27 mouse cellular contexts compared by ENCODE assay signal in genomic region chr3:123131151-123131756, GRCm38 (mm10).
A peak's percentile ranks its signal among the peaks of the same experiment; 100 is the strongest.
DNase-seq lines count a peak whose midpoint lies in the region; ATAC-seq and TF ChIP-seq lines count a peak whose summit lies in the region.
"Had no signal": no experiment of that assay in that cellular context is flagged by ENCODE, and none has a peak within 500 bp of the region (broad histone marks: within the 10 kb centered on the region; RNA-seq: fewer than 3 reads in every experiment).

No protein-coding gene starts in this region.

- TF ChIP-seq EP300 in heart, adult 2 months (IDR thresholded peaks at IDR 0.05; ENCODE audit: insufficient read depth, low read depth, low read length) = no peak
- peak; percentile 7; the same call in 1 of the 2 replicates for TF ChIP-seq EP300 in CH12.LX (IDR thresholded peaks at IDR 0.05; ENCODE audit: low read length)

- TF ChIP-seq POLR2A in heart, adult 2 months (IDR thresholded peaks at IDR 0.05; ENCODE audit: insufficient read depth, low read depth, low read length) = no peak
- peak; percentile 59 for TF ChIP-seq POLR2A in CH12.LX (IDR thresholded peaks at IDR 0.05; ENCODE audit: low read depth, low read length)

- no peak overlapping the region for H3K4me3 ChIP-seq in heart, adult 2 months
- H3K4me3 ChIP-seq in heart, embryonic 12.5 days = no peak overlapping the region
- H3K4me3 ChIP-seq in heart, embryonic 15.5 days = no peak overlapping the region
- peak overlapping the region; percentile 14 to 22 (median 21) for H3K4me3 ChIP-seq in CH12.LX (replicated peaks in 1 of 3; ENCODE audit: low read depth in 2 of 3, low read length in 2 of 3, poor library complexity in 1 of 3)
- H3K4me3 ChIP-seq: forebrain, embryonic 10.5 days; forebrain, embryonic 13.5 days; hindbrain, embryonic 10.5 days had no signal

- no peak; the same call in 1 of the 2 replicates for TF ChIP-seq RAD21 in CH12.LX (IDR thresholded peaks at IDR 0.05; ENCODE audit: low read depth, low read length)

- ATAC-seq in heart, embryonic 12.5 days (ENCODE audit: insufficient number of reproducible peaks, low FRiP score) = no peak
- ATAC-seq in heart, embryonic 15.5 days (replicated peaks; ENCODE audit: insufficient number of reproducible peaks, insufficient read depth, low FRiP score, low read depth) = no peak
- ATAC-seq: forebrain, embryonic 13.5 days; forebrain, postnatal 0 days; hindbrain, postnatal 0 days; inflammation-experienced regulatory T-cells, adult 6 months; intestine, embryonic 16.5 days; Patski had no signal

- H3K27ac ChIP-seq in heart, adult 2 months = peak overlapping the region; percentile 74
- no peak overlapping the region for H3K27ac ChIP-seq in heart, embryonic 12.5 days (ENCODE audit: poor library complexity, severe bottlenecking)
- H3K27ac ChIP-seq in heart, embryonic 15.5 days = peak overlapping the region; percentile 40
- peak overlapping the region; percentile 90 for H3K27ac ChIP-seq in CH12.LX (ENCODE audit: insufficient read depth, low read depth)
- H3K27ac ChIP-seq: forebrain, embryonic 10.5 days; forebrain, embryonic 13.5 days; hindbrain, embryonic 10.5 days; hindbrain, embryonic 14.5 days; hindbrain, postnatal 0 days had no signal

- H3K36me3 ChIP-seq in heart, adult 2 months (ENCODE audit: control insufficient read depth, insufficient read depth, low read length) = peaks cover 17% of the 10 kb centered on the region
- no peaks in the 10 kb centered on the region for H3K36me3 ChIP-seq in heart, embryonic 12.5 days
- no peaks in the 10 kb centered on the region for H3K36me3 ChIP-seq in heart, embryonic 15.5 days
- no peaks in the 10 kb centered on the region for H3K36me3 ChIP-seq in CH12.LX (replicated peaks in 1 of 2; ENCODE audit: control insufficient read depth in 1 of 2, insufficient read depth in 1 of 2, low read length in 1 of 2)
- H3K36me3 ChIP-seq: forebrain, embryonic 10.5 days; G1E; hindbrain, embryonic 10.5 days had no signal

- in situ Hi-C loops in CH12.LX (cut with MboI; ENCODE audit: low pct_ligation_motif_present, low pct_unique_long_range_greater_than_20kb, low sequenced_read_pairs) = no loop called here

- H3K27me3 ChIP-seq in heart, adult 2 months (ENCODE audit: control insufficient read depth, insufficient read depth, low read length) = no peaks in the 10 kb centered on the region
- no peaks in the 10 kb centered on the region for H3K27me3 ChIP-seq in heart, embryonic 12.5 days (replicated peaks)
- H3K27me3 ChIP-seq in heart, embryonic 15.5 days = no peaks in the 10 kb centered on the region
- no peaks in the 10 kb centered on the region for H3K27me3 ChIP-seq in CH12.LX (replicated peaks)
- H3K27me3 ChIP-seq: forebrain, embryonic 13.5 days; Patski had no signal

- H3K4me2 ChIP-seq in heart, embryonic 12.5 days = no peak overlapping the region
- H3K4me2 ChIP-seq in heart, embryonic 15.5 days = no peak overlapping the region
- peak overlapping the region; percentile 70 for H3K4me2 ChIP-seq in CH12.LX (ENCODE audit: insufficient read depth, low read depth, poor library complexity, severe bottlenecking)
- H3K4me2 ChIP-seq: forebrain, embryonic 13.5 days; hindbrain, embryonic 14.5 days had no signal

- 85% methylated on average over 6 of the region's 6 CpGs for WGBS in heart, adult 2 months
- 84% methylated on average over 6 of the region's 6 CpGs for WGBS in heart, embryonic 12.5 days
- WGBS in heart, embryonic 15.5 days = 82% methylated on average over 6 of the region's 6 CpGs

- no peak overlapping the region for H3K9ac ChIP-seq in heart, adult 2 months (ENCODE audit: low read depth, low read length)
- no peak overlapping the region for H3K9ac ChIP-seq in heart, embryonic 12.5 days
- no peak overlapping the region for H3K9ac ChIP-seq in heart, embryonic 15.5 days
- H3K9ac ChIP-seq in CH12.LX (ENCODE audit: insufficient read depth, low read depth) = peak overlapping the region; percentile 49
- H3K9ac ChIP-seq: forebrain, embryonic 13.5 days; forebrain, postnatal 0 days; hindbrain, embryonic 14.5 days had no signal

- no peak for TF ChIP-seq CTCF in heart, adult 2 months (IDR thresholded peaks at IDR 0.05)
- peak in 1 of 2 experiments; percentile 37; a peak in 2 of 4 replicates for TF ChIP-seq CTCF in CH12.LX (conservative IDR thresholded peaks at IDR 0.05 in 1 of 2, IDR thresholded peaks at IDR 0.05 in 1 of 2; ENCODE audit: low read depth in 2 of 2, low read length in 2 of 2)

- peaks cover 6% of the 10 kb centered on the region; the same call in 1 of the 2 replicates for H3K4me1 ChIP-seq in heart, adult 2 months (ENCODE audit: control insufficient read depth, insufficient read depth, low read length)
- H3K4me1 ChIP-seq in heart, embryonic 12.5 days (replicated peaks) = peaks cover 6% of the 10 kb centered on the region; the same call in 1 of the 2 replicates
- H3K4me1 ChIP-seq in heart, embryonic 15.5 days (replicated peaks) = peaks cover 5% of the 10 kb centered on the region
- peaks cover 31 to 47% of the 10 kb centered on the region in 2 experiments for H3K4me1 ChIP-seq in CH12.LX (ENCODE audit: control insufficient read depth in 1 of 2, insufficient read depth in 2 of 2)
- H3K4me1 ChIP-seq: forebrain, embryonic 10.5 days; forebrain, embryonic 13.5 days; hindbrain, embryonic 10.5 days had no signal

- DNase-seq in adrenal gland, postnatal 10 days = peak; percentile 19
- DNase-seq in adrenal gland, adult 18-20 months (ENCODE audit: low spot score in 2 of 2) = no peak
- no peak for DNase-seq in heart, adult 2 months
- DNase-seq in heart, postnatal 14 days = no peak
- DNase-seq in CH12.LX (ENCODE audit: extremely low read depth) = peak; percentile 72
- no peak for DNase-seq in natural killer cell, adult 2 months (ENCODE audit: low spot score in 2 of 2)
- DNase-seq: adrenal gland, adult 2 months; adrenal gland, postnatal 25 days; cerebellum, adult 18-20 months; cerebellum, adult 9-10 months; cerebellum, postnatal 14 days; forebrain, postnatal 0 days; gastrocnemius, postnatal 10 days; gastrocnemius, postnatal 36 days; kidney, adult 18-20 months; kidney, adult 9 months had no signal

- H3K9me3 ChIP-seq in heart, embryonic 12.5 days (replicated peaks) = no peaks in the 10 kb centered on the region
- H3K9me3 ChIP-seq in heart, embryonic 15.5 days (replicated peaks) = no peaks in the 10 kb centered on the region
- no peaks in the 10 kb centered on the region for H3K9me3 ChIP-seq in CH12.LX (replicated peaks; ENCODE audit: low read length)
- H3K9me3 ChIP-seq: forebrain, embryonic 10.5 days; forebrain, embryonic 13.5 days; G1E; hindbrain, embryonic 10.5 days had no signal

- H3K79me2 ChIP-seq in heart, adult 2 months (replicated peaks; ENCODE audit: control insufficient read depth, insufficient read depth, low read length) = no peaks in the 10 kb centered on the region; the same call in 1 of the 2 replicates
- H3K79me2 ChIP-seq in CH12.LX (replicated peaks; ENCODE audit: control insufficient read depth, extremely low read depth, insufficient read depth, poor library complexity, severe bottlenecking) = no peaks in the 10 kb centered on the region

- dilution Hi-C loops in CH12.LX (cut with MboI; ENCODE audit: extremely low pct_ligation_motif_present, extremely low pct_unique_long_range_greater_than_20kb, low sequenced_read_pairs) = no loop called here

- intact Hi-C loops in heart, adult 2 months (cut with DNase I) = no loop called here
- intact Hi-C loops in heart, postnatal 14 days (cut with DNase I) = no loop called here

TF ChIP-seq in CH12.LX, 34 proteins besides CTCF, POLR2A, EP300 and RAD21:
- TF ChIP-seq MEF2A (IDR thresholded peaks at IDR 0.05; ENCODE audit: borderline replicate concordance, low read depth, low read length) = peak; percentile 45; the same call in 1 of the 2 replicates
- TF ChIP-seq MAZ (IDR thresholded peaks at IDR 0.05; ENCODE audit: low read depth, low read length) = 0 out of 2 replicates have a peak, but pooled peaks have one; percentile 27
- TF ChIP-seq ZMIZ1 (IDR thresholded peaks at IDR 0.05; ENCODE audit: low read depth, low read length) = no peak
- peak; percentile 64 for TF ChIP-seq ETS1 (conservative IDR thresholded peaks at IDR 0.05; ENCODE audit: low read depth, low read length)
- TF ChIP-seq BHLHE40 (IDR thresholded peaks at IDR 0.05; ENCODE audit: low read depth, low read length) = peak; percentile 46; the same call in 1 of the 2 replicates
- 0 out of 2 replicates have a peak, but pooled peaks have one; percentile 9 for TF ChIP-seq NELFE (IDR thresholded peaks at IDR 0.05; ENCODE audit: low read depth, low read length)
- TF ChIP-seq MXI1 (IDR thresholded peaks at IDR 0.05; ENCODE audit: low read depth, low read length) = no peak
- TF ChIP-seq NRF1 (IDR thresholded peaks at IDR 0.05; ENCODE audit: low read depth, low read length) = no peak
- TF ChIP-seq IRF4 (IDR thresholded peaks at IDR 0.05; ENCODE audit: low read depth, low read length) = peak; percentile 51; the same call in 1 of the 2 replicates
- TF ChIP-seq PAX5 (IDR thresholded peaks at IDR 0.05; ENCODE audit: low read length) = no peak
- peak; percentile 7; the same call in 1 of the 2 replicates for TF ChIP-seq ZNF384 (IDR thresholded peaks at IDR 0.05; ENCODE audit: low read depth, low read length)

Comparison
In these comparisons a context has a peak if more than half of its experiments do, and no peak if none do; other contexts are left out.
1. DNase-seq: peak in adrenal gland, postnatal 10 days (single experiment) and CH12.LX (single experiment); none in adrenal gland, adult 18-20 months (0 of 2), heart, adult 2 months (0 of 2), heart, postnatal 14 days (0 of 2) and natural killer cell, adult 2 months (0 of 2).
2. H3K4me3 ChIP-seq: peak in CH12.LX (3 of 3); none in heart, adult 2 months (single experiment), heart, embryonic 12.5 days (single experiment) and heart, embryonic 15.5 days (single experiment).